In the genomic region with DNA sequence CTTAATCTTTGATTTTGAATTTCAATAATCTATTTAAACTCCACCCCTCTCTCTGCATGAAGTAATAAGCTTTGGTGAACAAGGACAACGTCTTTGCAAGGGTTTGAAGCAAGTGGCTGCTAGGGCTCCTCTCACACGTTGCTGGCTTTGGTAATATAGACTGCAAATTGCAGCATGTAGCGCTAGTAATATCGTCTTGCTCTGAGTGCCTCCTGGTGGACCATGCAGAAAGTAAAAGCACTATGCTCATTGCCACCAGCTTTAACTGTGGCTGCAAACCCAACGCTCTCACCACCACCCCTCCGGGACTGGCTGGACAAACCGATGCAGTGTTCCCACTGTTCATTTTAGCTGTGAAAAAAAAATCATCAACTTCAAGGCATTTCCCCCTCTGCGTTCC, we compare ENCODE assay signal across 1 mouse cellular context.
A peak's percentile ranks its signal among the peaks of the same experiment; 100 is the strongest.
TF ChIP-seq lines count a peak whose summit lies in the region.

No protein-coding gene starts in this region.

TF ChIP-seq in CH12.LX, 34 proteins besides CTCF, POLR2A, EP300 and RAD21:
- TF ChIP-seq ZMIZ1 (IDR thresholded peaks at IDR 0.05; ENCODE audit: low read depth, low read length) (no peak), TCF12 (IDR thresholded peaks at IDR 0.05; ENCODE audit: low read depth, low read length) (no peak), ZC3H11A (IDR thresholded peaks at IDR 0.05; ENCODE audit: low read depth, low read length) (no peak), IRF4 (IDR thresholded peaks at IDR 0.05; ENCODE audit: low read depth, low read length) (no peak), MAX (IDR thresholded peaks at IDR 0.05; ENCODE audit: low read length) (peak; percentile 38; the same call in 1 of the 2 replicates), TBP (conservative IDR thresholded peaks at IDR 0.05; ENCODE audit: low read depth, low read length) (no peak), USF2 (conservative IDR thresholded peaks at IDR 0.05; ENCODE audit: low read depth, low read length) (no peak), POLR2AphosphoS2 (IDR thresholded peaks at IDR 0.05; ENCODE audit: low read depth, low read length) (no peak), E2F4 (IDR thresholded peaks at IDR 0.05; ENCODE audit: insufficient replicate concordance, low read depth, low read length) (no peak), RCOR1 (conservative IDR thresholded peaks at IDR 0.05; ENCODE audit: low read depth, low read length) (no peak), MEF2A (IDR thresholded peaks at IDR 0.05; ENCODE audit: borderline replicate concordance, low read depth, low read length) (no peak), MYC (IDR thresholded peaks at IDR 0.05; ENCODE audit: low read depth, low read length) (peak; percentile 70; the same call in 1 of the 2 replicates), ETS1 (conservative IDR thresholded peaks at IDR 0.05; ENCODE audit: low read depth, low read length) (no peak), GABPA (IDR thresholded peaks at IDR 0.05; ENCODE audit: insufficient replicate concordance, low read depth, low read length) (no peak), UBTF (IDR thresholded peaks at IDR 0.05; ENCODE audit: low read depth, low read length) (no peak), KAT2A (IDR thresholded peaks at IDR 0.05; ENCODE audit: insufficient replicate concordance, low read length) (no peak), USF1 (IDR thresholded peaks at IDR 0.05; ENCODE audit: low read depth, low read length) (no peak), ELF1 (IDR thresholded peaks at IDR 0.05; ENCODE audit: low read depth, low read length) (no peak), SMC3 (IDR thresholded peaks at IDR 0.05; ENCODE audit: low read depth, low read length) (peak; percentile 64)
